Mouse (Mus musculus): ENCODE measurements around the gene Lrp2. TPM values are rescaled to one million over a fixed set of nuclear protein-coding genes. Genes with fewer than 3 reads are reported as not detected.
"Not testable (repeated sequence)": the region's sequence is repeated elsewhere in the genome, so short reads cannot be mapped to it uniquely, and the experiment has no call there.

Lrp2 gene
- total RNA-seq, 2 experiments from 2014 or later: not detected

DNA sequence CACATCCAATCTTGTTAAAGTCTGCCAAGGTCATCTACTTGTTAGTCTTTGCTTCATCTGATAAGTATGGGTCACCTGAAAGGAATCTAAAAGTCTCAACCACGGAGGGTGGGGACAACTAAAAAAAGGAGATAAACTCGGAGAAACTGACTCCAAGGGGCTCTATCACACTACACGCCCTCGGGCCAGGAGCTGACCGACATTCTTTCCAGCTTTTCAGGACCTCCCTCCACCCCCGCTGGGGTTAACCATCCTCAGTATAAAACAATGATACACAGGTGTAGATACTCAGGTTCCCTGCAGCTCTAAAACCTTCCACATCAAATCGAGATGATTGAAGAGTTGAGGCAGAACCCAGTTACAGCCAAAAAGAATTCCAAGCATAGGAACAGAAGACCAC is 3.0 kb downstream of the Lrp2 start:
- no peak for DNase-seq

DNA sequence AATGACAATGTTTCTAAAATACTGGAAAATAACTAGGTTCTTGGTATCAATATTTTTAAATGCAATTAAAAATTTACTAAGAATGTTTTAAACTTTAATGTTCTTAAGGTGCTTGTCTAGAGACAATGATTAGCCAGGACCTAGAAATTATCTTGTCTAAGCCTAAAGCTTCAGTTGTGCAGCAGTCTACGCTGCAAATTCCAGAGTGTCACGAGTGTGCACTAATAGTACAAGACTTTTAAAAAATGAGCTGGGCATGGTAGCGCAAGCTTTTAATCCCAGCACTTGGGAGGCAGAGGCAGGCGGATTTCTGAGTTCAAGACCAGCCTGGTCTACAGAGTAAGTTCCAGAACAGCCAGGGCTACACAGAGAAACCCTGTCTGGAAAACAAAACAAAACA is 3.8 kb downstream of the Lrp2 start:
- not testable (repeated sequence) for DNase-seq

DNA sequence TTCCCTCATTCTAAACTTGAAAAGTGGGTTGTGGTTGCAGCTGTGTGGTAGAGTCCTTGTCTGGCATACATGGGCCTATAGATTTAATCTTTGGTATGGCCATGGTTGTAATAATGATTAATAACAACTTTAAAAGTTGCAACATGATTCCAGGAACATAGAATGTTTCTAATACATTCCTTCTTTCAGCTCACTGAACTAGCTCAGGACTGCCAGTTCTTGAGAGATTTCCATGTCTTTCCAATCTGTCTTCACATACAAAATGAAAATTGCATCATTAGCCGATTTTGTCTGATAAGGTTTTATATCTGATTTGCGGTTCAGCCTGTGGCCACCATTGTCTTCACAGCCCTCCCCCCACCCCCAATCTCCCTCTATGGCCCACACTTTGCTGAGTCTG is 5.8 kb downstream of the Lrp2 start:
- DNase-seq: no peak

DNA sequence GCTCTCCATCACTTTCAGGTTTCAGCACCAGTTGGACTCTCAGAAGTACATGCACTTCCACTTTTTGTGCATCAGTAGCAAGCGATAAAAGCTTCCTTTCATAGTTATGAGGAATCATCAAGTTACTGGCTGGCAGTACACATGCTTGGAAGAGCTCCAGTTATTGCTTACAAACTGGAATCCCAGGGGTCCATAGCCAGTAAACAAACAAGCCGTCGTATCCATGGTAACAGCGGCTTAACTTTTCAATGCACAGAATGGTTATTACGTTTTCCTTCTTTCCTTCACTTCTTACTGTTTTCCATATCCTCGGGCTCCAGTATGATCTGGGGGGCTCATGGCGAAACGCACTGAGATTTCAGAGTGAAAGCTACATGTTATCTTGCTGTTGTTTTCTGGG is 7.7 kb downstream of the Lrp2 start:
- DNase-seq: no peak

DNA sequence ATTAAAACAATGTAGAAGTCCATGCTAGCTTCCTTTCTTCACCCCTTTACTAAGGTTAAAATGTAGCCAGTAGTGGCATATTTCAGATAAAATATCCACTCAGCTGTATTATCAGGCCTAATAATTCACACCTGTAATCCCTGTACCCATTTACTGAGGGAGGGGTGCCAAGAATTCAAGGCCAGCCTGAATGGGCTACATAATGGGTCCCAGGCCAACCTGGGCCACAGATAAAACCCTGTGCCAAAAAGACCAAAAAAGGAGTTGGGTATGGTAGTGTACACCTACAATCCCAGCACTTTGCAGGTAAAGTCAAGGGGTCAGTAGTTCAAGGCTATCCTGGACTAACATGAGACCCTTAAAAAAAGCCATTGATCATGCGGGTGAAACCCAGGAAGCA is 9.3 kb downstream of the Lrp2 start:
- no peak for DNase-seq

DNA sequence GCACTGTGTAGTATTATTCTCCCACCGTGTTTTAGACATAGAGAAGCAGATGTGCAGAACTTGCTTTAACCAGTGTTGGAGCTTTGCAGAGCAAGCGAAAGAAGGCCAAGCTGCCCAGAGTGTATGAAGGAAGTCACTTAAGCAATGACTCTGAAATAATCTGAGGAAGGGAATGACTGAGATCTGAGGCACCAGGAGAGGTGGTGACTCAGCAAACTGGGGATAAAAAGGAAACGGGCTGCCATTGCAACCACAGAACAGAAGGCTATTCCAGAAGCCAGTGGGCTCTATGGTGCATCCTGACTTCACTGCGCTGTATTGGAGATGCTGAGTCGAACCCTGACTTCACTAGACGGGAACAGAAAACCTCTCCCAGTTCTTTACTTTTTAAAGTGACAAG is 10.9 kb downstream of the Lrp2 start:
- no peak for DNase-seq

DNA sequence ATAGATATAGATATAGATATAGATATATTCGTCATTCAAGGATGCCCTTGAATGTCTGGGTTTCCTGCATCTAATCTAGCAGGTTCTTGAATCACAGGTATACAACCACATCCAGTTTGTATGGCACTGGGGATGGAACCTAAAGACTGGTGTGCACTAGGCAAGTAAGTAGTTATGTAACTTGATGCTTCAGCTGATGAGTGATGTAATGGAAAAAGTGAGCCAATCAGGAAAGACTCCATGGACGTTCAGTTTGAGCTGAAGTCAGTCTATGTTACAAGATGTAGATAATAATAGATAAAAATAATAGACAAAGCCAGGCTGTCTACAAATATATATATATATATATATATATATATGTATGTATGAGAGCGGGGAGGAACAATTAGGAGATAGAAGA is 11.6 kb downstream of the Lrp2 start:
- no peak for DNase-seq

DNA sequence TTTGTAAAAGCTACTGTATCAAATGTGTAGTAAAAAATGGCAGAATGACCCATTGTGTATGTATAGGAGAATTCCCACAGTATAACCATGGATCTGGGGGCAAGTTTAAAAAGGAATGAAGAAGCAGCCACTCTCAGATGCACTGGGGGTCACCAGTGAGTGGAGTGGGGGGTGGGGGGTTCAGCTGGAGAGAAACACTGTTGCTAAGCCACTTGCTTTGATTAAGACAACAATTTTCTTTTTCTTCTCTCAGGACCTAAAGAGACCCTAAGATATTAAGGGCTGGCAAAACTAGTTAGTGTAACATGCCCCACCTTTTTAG is 12.2 kb downstream of the Lrp2 start:
- DNase-seq: no peak

DNA sequence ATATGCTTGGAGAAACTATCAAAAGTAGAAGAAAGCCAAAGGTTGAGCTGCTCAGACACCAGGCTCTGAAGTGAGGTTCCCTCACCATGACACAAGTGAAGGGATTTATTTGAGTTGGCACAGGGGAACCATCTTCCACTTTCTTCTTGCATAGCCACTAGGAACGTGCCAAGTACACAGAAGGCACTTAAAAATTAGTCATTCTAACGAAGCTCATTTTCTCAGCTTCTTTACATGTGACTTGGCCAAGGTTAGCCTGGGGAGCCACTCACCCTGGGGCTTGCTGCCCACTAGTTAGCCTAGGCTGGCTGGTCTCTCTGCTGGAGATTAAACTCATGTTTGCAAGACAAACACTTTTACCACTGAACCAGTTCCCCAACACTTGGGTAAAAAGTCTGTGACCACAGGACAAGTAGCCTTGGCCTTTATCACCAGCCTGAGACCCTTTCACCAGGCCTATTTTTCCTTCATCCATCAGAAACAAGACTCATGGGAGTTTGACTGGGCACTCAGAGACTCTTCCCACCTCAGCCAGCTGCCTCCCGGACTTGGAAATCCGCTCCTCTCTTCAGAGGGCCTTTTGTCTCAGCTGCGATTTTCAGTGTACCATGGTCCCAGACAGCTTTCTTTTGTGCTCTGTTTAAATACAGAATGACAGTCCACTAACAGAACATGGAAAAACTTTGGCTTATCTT is 12.7 kb downstream of the Lrp2 start:
- DNase-seq: no peak

DNA sequence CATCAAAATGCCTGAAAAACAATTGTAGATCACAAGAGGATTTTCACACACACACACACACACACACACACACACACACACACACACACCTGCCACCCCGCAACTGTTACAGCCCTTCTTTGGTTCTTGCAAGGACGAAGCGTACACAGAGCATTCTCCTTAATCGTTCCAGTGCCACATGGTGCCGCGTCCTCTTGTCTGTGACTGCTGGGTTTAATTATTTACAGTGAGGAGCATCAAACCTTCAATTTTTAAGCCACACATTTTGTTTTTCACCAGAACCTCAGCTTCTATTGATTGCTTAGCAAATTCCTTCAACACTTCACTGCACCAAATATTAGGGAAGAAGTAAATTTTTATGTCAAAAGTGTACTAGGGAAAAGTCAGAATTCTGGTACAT is 15.3 kb downstream of the Lrp2 start:
- no peak for DNase-seq

DNA sequence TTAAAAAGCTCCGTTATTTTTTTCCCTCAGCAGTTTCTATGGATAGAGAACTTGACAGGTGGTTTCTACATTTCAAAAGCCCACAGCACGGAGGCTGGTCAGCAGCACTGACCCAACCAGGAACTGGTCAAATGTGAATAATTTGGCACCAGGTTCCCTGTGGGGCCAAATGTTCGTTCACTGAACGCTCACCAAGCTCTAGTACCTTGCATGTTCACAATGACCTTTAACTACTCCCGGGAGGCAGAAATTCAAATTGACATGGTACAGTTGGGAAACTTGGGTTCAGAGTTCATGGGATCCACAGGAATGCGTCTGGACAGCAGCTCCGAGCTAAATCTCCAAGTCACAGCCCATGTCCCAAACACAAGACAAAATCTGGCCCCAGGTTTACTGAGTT is 19.6 kb downstream of the Lrp2 start:
- no peak for DNase-seq

DNA sequence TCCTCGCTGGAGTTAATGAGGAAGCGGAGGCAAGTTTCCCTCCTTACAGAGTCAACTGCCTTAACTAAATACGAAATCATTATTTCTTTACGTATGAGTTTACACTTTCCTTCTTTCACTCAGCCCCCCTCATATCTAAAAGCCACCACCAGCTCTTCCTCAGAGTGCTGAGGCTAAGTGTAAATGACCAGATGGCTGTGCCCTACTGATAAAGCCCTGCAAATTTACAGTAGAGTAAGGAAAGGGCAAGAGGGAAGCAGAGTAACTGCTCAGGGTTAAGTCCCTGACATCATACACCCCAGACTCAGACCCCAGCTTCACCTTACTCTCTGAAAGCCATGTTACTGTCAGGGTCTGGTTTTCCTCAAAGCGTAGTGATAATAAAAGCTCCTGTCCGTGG is 22.4 kb downstream of the Lrp2 start:
- DNase-seq: no peak

DNA sequence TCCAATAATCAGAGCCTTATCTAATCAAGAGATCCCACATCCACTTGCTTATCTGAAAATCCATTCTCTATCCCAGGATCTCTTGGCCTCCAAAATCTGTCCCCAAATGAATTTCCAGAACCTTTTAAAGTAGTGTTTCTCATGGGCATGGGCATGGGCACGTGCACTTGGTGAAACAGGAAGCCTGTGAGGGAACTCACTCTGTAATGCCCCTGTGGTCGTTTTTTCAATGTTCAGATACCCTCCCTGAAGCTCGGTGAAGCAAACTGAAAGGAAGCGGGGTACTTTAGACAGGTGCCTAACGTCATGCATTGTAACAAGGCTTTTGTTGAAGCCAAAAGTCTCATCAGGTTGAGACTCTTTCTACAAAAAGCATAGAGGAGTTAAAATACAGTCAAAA is 23.1 kb downstream of the Lrp2 start:
- DNase-seq: no peak

DNA sequence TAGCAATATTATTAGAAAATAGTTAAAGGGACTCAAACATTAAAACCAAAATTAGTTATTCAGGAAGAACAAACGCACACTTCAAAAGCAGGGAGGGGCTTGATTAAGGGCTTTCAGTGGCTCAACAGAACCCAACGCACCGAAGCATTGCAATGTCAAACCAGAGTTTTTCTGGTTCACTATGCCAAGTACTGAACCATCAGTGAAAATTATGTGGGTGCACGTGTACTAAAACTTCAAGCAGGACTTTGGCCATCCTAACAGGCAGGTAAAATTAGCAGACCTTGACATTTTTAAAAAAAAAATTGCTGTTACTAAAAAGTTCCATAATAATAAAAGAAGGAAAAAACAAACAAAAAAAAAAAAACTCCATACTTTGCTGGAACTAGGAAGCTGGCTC is 25.6 kb downstream of the Lrp2 start:
- DNase-seq: no peak

DNA sequence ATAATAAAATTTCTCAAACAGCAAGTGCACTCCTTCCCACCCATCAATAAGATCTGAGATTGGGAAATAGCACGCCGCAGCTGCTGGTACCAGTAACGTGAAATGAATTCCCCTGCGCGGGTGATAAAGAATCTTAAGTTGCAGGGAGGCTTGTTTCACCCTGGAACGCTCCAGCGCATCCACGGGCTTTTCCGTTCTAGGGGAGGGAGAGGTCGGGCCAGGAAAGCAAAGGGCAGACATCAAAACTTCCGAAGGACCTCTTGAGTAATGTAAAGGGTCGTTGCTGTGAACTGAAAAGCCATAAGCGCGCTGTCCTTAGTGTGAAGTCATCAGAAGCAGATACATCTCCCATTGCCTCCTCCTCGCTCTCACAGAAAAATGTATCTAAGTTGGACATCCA is 26.5 kb downstream of the Lrp2 start:
- DNase-seq: no peak

DNA sequence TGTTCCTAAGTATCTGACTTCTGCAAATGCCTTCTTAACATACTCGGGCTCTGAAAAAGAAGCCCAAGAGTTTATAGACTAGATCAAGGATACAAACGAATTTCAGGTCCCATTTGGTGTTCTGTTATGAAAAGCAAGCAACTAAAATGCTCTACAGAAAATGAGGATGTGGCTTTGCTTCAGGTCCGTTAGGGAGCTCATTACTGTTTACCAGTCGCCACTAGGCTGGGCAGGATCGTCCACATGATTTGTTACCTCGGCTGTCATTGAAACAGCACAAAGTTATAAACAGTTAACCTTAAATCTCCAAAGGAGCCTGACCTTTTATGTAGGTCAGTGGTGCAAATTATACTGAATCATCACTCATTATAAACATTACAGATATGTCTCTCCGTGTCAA is 29.2 kb downstream of the Lrp2 start:
- no peak for DNase-seq

DNA sequence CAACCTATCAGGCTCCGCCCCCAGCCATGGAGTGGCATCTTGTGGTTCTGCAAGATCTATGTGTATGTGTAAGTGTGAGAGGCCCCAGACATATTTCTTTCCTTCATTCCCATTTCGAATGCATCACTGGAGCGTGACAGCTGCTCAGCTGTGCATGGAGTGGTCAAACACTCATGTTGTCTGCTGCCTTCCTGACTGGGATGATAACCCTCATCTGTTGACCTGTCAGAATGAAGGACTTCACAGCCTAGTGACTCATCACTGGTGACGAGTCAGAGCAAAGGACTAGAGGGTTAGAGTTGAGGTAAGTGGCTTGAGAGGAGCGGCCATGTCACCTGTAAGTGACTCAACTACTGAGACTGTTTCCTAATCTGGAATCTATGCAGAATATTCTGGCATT is 34.2 kb downstream of the Lrp2 start:
- no peak for DNase-seq

DNA sequence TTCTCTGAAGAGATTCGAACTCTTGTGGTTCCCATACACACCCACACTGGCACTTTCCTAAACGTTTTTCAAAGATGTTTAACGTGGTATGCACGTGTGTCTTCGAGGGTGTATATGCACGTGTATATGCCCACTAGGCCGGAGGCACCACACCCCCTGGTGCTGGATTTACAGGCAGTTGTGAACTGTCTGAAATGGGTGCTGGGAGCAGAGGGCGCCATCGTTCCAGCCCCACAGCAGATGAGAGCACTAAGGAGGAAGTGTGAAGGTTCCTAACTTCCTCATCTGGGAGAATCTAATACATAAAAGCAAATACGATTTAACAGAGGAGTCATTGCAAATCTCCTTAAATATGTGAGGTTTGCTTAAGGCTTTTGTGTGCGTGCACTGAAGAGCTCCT is 39.0 kb downstream of the Lrp2 start:
- no peak for DNase-seq

DNA sequence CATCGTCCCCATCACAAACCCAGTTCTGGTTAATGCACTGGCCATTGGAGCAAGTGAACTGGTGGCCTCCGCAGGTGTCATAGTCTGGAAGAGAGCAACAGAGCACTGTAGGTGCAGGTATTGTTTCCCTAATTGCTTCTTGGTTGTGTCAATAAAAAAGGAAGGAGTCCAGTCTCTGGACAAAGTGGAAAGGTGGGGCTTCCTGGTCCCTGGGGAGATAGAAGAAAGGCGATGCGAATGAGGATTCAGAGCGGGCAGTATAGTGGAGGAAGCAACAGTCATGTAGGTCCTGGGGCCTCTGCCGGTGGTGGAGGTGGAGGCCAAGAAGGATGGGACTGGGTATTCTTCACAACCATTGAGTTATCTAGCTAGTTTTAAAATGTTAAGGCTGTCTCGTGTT is 49.8 kb downstream of the Lrp2 start:
- no peak for DNase-seq

DNA sequence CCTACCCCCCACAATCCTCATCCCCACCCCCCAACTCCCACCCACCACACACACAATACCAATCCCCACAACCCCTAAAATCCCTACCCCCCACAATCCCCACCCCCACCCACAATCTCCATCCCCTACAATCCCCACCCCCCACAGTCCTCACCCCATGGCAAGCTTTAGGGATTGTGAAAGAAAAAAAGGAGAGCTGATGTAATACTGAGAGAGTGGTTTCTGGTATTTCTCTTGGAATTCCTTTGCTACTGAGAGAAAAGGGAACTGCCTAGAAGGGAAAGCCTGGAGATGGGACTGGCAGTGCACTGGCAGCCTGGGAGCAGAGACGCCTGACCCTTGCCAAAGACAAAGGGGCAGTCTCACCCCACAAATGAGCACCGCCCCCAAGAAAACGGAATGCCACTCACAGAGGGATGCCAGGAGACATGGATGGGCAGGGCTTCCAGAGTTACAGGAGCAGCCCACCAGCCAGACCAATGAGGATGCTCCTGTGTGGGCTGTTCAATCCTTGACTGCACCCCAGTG is 54.3 kb downstream of the Lrp2 start:
- DNase-seq: no peak

DNA sequence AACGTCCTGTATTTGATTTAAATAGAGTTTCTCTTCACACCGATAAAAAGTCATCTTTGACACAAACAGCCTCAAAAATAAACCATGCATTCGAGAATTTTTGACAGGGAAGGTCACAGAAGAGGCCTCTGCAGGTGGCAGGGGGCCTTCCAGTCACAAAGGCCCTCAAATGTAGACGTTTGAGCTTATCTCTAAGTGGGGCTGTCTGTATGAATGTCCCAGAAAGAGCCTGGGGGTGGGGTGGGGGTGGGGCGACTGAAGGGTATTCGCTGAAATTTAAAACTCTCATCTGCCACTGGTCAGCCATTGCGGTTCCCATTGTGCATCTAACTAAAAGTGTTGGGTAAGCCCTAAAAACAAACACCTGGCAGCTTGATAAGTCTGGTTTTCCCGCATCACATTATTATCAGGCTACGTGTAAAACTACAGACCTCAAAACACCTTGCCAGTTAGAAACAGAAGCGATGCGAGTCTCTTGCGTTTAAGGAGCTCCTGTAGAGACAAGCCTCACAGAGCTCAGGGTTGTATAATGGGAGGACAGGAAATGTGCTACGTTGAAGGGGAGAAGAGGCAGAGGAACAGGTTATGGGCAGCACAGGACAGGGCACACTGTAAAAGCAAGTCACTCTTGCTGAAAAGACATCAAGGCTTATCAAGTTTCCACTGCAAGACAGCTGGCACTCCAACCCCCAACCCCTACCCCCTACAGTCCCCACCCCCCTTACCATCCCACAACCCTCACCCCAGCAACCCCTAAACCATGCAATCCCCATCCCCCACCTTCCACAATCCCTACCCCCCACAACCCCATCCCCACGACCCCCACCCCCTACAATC is 55.0 kb downstream of the Lrp2 start:
- DNase-seq: no peak

DNA sequence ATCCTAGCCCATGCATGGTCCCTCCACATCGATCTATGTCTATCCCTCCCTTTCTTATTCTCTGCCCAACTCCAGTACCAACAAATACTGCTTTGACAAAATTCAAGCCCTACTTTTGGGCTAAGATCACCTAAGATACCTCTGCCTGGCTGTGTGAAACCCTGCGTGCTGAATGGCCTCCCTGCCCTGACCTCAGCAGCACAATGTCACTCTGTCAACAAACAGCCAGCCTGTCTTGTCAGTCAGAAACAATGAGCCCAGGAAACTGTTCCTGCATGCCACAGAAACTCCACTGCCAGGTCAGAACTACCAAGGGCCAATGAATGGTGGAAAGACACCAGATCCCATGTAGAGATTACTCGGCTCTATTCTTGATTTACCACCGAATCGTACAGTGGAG is 55.7 kb downstream of the Lrp2 start:
- DNase-seq: no peak

DNA sequence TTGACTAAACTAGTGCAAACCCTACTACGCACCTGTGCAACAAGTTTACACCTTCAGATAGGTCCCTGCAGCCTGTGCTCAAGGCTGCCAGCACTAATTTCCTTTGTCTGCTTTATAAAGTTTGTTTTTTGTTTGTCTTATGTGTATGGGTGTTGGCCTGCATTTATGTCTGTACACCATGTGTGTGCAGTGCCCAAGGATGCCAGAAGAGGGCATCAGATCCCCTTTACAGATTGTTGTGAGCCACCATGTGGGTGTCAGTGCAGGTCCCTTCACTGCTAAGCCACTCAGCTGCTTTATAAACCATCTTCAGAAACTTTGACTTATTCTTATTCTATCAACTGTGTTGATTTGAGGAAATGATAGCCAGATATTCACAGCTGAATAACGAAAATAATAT is 65.6 kb downstream of the Lrp2 start:
- DNase-seq: no peak

DNA sequence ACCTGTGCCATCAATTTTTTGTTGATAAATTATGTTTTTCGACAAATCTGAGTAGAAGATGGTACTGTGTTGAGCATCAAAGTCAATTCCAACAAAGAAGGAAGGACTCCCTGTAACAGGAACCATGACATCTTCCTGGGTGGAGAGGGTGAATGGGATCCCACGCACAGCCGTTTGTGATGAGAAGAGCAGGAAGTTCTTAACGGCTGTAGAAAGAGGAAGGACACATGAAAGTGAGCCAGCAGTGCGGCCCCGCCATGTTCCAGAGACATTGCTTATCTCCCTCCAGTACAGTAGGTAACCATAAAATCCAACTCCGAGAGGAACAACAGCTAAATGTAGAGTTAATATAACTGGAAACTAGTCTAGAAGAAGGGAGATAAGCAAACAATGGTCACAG is 67.6 kb downstream of the Lrp2 start:
- DNase-seq: no peak

Data from gastrocnemius, postnatal 25 days (tissue).